Mouse (Mus musculus) retina, embryonic 14.5 days (tissue): ENCODE measurements around the gene Hnrnpd.

ENCODE experiments used
- DNase-seq: peaks from one replicate; pipeline ENCODE4 v3.0.0-alpha.2; 2015; ENCODE audit warnings: low spot score

The Hnrnpd gene

DNA sequence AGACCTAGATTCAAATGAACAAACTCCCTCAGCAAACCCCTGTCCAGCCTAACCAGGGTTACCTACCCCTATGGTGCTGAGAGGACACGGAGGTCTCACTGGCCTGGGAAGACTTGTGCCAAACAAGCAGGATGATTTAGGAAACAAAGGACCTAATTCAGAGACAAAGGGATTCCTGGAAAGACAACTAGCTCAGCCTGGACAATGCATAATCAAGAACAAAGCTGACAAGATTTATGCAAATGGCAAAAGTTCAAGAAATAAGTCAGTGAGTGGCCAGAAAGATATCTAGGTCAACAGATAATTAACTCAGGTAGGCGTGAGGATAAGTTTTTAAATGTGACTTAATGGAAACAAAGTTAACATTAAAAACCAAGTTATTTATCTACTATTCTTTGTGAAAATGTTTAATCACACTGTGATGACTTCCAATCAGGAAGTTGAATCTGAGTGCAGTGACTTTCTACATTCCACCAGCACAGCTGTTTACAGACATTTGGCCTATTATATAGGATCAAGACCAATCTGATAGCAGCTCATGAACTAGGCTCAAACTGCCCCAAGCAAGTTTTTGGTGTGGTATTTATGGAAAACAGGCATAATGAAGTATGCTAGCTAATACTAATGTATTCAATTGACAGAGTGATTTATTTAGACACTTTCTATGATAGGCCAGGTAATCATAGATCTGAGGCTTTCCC lies 19.4 kb downstream of the Hnrnpd start:
- DNase-seq, result no peak

DNA sequence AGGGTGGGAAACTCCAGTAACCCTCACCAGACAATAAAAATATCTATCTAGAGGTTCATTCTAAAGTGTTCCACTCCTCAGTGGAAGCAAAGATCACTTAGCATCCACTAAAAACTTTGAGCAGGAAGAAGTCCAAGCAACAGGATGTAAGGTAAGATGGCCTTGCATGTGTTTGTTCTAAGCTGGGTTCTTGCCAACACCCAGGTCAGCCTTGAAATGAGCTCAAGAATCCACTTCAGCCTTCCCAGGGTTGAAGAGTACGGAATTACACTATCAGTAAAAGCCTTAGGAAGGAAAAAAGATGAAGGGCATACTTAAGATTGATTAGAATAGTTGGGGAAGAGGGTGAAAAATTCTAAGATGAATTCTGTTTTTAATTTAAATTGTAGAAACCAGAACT lies 20.1 kb downstream of the Hnrnpd start:
- no peak for DNase-seq

DNA sequence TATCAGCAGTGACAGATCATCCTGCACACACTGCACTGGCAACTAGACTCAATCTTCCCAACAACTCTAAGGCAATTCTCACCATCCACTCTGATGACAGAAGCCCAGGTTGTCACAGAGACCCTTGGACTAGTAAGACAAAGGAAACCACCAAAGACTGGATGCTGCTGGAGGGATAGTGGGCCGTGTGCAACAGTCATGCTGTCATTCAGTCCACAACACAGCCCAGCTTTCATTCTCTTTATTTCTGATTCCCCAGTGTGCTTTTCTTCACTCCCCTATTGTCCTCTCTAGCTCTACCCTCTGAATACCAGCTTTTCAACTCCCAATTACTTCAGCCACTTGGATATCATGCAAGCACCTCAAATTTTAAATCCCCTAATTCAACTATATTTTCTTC lies 24.9 kb downstream of the Hnrnpd start:
- no peak for DNase-seq

DNA sequence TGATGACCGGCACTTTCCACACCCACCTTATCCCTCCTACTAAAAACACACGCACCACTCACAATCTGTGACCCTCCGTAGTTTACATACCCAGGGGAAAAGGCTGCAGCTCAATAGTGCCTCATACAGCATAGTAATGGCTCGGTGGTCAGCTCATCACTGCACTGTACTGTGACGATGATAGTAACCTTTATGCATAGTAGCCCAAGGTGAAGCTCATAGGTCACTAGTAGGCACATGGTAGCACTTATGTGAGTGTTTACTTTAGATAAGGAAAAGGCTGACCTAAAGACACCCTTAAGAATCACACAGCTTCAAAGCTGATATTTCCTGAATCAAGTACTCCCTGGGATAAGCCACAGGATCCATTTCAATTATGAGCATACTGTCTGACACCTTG lies 26.2 kb downstream of the Hnrnpd start:
- no peak for DNase-seq

DNA sequence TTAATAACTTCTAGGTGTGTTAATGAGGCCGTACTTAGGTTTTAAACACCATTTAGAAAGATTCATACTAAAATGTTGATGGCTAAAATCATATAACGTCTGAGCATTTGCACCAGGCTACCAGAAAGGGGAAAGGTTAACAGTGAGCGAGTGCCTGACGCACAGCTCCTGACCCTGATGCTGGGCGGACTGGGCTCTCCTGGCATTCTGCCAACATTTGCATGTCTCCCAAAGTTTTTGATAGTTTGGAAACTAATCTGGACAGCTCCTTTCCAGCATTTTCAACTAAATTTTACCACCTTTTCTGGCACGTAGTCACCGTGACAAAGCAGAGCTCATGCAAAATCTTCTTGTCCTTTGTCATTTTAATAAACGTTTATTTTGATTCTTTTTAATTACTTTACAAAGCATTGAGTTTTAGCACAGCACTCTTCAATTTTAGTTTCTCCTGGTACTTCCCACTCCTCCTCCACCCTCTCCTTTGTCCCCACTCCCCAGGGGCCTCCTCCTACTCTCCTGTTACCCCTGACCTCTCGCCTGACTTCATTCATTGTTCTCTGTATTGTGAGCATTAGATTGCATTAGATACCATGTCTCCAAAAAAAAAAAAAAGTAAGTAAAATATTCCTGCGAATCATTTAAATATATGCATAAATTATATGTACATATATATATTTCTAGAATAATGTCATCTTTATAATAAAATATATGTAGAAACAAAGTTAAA lies 36.8 kb downstream of the Hnrnpd start:
- peak; percentile 47 for DNase-seq

DNA sequence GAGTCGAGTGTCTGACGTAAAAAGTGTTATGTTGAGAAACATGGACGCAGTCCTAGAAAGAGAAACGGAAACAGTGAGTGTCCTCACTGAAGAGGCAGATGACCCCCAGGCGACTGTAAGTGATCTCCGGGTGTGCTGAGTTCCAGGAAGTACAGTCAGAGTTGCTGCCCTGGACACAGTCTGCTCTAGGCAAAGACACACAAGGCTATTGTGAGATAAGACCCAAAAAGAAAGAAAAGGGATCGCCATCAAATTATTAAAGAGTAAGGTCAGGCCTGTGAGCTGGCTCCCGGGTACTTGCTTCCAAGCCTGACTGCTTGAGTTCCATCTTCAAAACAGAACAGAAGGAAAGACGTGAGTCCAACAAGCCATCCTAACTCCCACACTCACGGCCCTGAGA lies 37.5 kb downstream of the Hnrnpd start:
- DNase-seq, result no peak

DNA sequence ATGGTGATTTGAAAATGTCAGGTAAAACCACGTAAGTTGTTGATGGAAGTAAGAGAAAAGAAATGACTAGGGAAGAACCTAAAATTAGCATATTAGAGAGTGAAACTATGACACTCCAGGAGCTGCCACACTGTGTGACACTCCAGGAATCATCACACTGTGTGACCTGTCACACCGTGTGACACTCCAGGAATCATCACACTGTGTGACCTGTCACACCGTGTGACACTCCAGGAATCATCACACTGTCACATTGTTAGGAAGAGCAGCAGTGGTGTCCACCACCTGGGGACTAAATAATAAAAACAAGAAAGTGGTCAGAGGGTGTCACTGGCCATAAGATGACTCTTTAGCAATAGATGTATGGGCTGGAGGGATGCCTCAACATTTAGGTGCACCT lies 39.3 kb downstream of the Hnrnpd start:
- no peak for DNase-seq

DNA sequence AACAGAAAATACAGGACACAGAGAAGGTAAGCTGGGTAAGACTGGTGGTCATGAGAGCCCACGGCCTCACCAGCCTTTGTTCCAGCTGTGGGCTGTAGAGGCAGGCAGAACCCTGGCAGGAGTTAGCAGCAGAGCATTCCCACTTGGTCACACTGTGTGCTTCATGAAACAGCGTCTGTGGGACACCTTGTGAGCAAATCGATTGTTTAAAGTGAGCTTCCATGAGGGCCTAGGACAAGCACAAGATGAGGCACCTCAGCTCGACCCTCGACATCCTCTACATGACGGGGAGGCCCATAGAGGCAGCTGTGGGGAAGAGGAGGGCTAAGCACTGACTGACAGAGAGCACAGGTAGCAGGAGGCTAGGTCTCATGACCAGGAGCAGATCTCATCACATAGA lies 46.8 kb downstream of the Hnrnpd start:
- no peak for DNase-seq

DNA sequence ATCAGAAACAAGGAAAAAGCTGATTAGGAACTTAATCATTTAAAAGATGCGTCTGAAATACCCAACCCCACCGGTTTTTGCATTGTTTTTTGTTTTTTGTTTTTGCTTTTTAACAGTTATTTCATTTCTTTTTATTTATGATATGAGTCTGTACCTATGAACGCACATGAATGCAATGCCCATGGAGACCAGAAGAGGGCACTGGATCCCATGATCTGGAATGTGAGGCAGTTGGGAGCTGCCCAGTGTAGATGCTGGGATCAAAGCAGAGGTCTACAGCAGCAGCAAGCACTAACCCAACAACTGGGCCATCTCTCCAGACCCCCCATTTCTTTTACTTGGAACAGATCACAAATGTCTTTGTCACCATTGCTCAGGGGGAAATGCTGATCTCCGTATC lies 50.8 kb downstream of the Hnrnpd start:
- peak; percentile 56 for DNase-seq

DNA sequence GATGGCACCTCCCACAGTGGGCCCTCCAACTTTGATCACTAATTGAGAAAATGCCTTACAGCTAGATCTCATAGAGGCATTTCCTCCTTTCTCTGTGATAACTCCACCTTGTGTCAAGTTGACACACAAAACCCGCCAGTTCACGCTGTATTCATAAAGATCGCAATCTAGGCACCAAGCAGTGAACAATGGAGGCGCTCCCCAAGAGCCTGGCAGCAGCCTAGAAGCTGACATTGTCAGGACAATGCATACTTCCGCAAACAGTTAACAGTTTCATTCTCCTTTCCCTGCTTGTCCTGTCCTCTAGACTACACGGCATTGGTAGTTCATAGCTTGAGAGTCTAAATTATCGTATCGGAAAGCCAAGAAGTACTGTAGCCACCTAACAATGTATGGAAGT lies 56.7 kb downstream of the Hnrnpd start:
- no peak for DNase-seq

DNA sequence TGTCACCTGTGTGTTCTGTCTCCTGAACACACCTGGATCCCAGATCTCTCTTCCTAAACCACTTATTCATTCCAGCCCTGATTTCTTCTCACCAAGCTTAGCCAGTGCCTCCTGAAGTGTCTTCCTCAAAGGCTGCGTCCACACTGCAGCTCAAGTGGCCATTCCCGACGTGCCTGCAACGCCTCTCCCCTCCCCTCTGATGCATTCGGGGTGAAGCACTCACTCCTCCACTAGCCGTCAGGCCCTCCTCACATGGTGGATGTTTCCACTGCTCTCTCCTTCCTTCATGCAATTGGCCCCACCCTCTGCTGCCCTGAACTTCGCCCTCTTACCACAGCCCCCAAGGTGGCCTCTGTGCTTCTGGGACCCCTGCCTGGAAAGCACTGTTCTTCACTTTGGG lies 63.2 kb downstream of the Hnrnpd start:
- no peak for DNase-seq

DNA sequence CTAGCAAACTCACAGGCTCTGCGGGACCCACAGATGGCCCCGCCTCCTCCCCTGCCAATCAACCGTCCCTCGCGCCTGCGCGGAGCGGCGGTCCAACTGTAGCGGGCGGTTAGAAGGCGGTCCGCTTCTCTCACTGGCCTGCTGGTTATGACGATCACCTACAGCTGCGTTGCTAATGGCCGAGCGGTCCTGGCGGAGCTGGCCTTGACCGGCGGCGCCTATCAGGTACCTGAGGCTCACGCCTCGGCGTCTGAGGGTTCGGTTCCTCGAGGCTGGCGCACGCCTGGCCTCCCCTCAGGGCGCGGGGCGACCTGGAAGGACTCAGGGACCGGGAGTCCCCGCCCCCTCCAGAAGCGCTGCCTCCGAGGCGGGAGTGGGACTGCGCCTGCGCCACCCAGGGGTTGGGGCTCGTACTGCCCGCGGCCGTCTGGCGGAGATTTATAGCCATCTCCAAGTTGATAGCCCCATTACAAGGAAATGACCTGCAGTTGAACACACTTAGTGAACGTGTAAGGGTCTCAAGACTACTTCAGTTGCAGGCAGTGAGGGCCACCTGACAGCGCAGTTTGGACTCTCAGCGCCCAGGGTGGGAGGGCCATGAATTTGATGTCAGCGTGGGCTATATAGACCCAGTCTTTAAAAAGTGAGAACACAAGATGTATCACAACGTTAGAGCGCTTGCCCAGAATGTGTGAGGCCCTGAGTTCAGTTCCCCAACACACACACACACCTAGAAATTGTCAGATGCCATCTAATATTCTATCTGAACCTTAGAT lies 72.4 kb downstream of the Hnrnpd start, which contains the start of gene Vamp9:
Gene Vamp9 (plus strand): TSS at position 74 of the 776 bp plus-strand sequence.
- peak; percentile 90 for DNase-seq
